Mouse (Mus musculus) erythroblast, embryonic 14.5 days (primary cell): Measurements from ENCODE around the gene Slc26a1.

Experiments used
- GATA1 ChIP-seq: IDR thresholded peaks from 2 replicates; pipeline ENCODE4 v1.6.1; 2012; ENCODE audit warnings: low read length, inconsistent platforms, mixed read lengths
- TAL1 ChIP-seq: IDR thresholded peaks from 3 replicates; pipeline ENCODE4 v1.6.1; 2012; ENCODE audit warnings: low read length, inconsistent platforms, mixed read lengths

- TF ChIP-seq TAL1, result no peak
- no peak for TF ChIP-seq GATA1
Observed at GRCm38 (mm10) chr5:108668387-108668932, 6.9 kb downstream of the Slc26a1 start.
